Mouse (Mus musculus): ENCODE results near the gene Ppm1l.

Gene Ppm1l

GRCm38 (mm10) chr3:69525072-69525529, 208.4 kb downstream of the Ppm1l start:
- H3K27me3 ChIP-seq (ENCODE audit: control insufficient read depth, insufficient read depth, low read length, poor library complexity, severe bottlenecking) = no peaks in the 10 kb centered on the region
- no peak for DNase-seq (ENCODE audit: low read depth, low spot score)
- no peaks in the 10 kb centered on the region for H3K36me3 ChIP-seq (ENCODE audit: control insufficient read depth, insufficient read depth, low read length, poor library complexity, severe bottlenecking)

GRCm38 (mm10) chr3:69527384-69527783, 210.7 kb downstream of the Ppm1l start:
- Histone ChIP-seq H3K27me3 (ENCODE audit: control insufficient read depth, insufficient read depth, low read length, poor library complexity, severe bottlenecking) (no peaks in the 10 kb centered on the region), H3K36me3 (ENCODE audit: control insufficient read depth, insufficient read depth, low read length, poor library complexity, severe bottlenecking) (no peaks in the 10 kb centered on the region)

GRCm38 (mm10) chr3:69529576-69529975, 212.9 kb downstream of the Ppm1l start:
- Histone ChIP-seq H3K36me3 (ENCODE audit: control insufficient read depth, insufficient read depth, low read length, poor library complexity, severe bottlenecking) (no peaks in the 10 kb centered on the region), H3K27me3 (ENCODE audit: control insufficient read depth, insufficient read depth, low read length, poor library complexity, severe bottlenecking) (no peaks in the 10 kb centered on the region)
- DNase-seq (ENCODE audit: low read depth, low spot score) = no peak

More at GRCm38 (mm10) chr3:69527384-69527783, 210.7 kb downstream of the Ppm1l start:
- no peak for DNase-seq (ENCODE audit: low read depth, low spot score)

- Histone ChIP-seq H3K27me3 (ENCODE audit: control insufficient read depth, insufficient read depth, low read length, poor library complexity, severe bottlenecking) (no peaks in the 10 kb centered on the region), H3K36me3 (ENCODE audit: control insufficient read depth, insufficient read depth, low read length, poor library complexity, severe bottlenecking) (no peaks in the 10 kb centered on the region)
- DNase-seq (ENCODE audit: low read depth, low spot score) = no peak
Observed at GRCm38 (mm10) chr3:69531511-69531910, 214.8 kb downstream of the Ppm1l start.

DNA sequence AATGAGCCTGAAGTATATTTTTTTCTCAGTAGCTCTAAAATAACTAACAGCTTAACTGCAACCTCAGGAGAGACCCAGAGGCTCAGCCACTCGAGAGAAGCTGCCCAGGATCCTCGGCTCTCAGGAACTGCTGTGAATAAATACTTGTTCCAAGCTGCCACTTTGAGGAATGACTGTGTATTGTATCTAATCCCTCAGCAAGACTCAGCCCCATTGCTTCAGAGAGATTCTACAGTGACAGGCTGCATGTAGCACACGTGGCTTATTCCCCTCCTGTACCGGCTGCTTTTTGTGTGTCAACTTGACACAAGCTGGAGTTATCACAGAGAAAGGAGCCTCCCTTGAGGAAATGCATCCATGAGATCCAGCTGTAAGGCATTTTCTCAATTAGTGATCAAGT, 216.0 kb downstream of the Ppm1l start:
- DNase-seq (ENCODE audit: low read depth, low spot score) = no peak
- H3K27me3 ChIP-seq (ENCODE audit: control insufficient read depth, insufficient read depth, low read length, poor library complexity, severe bottlenecking) = no peaks in the 10 kb centered on the region

DNA sequence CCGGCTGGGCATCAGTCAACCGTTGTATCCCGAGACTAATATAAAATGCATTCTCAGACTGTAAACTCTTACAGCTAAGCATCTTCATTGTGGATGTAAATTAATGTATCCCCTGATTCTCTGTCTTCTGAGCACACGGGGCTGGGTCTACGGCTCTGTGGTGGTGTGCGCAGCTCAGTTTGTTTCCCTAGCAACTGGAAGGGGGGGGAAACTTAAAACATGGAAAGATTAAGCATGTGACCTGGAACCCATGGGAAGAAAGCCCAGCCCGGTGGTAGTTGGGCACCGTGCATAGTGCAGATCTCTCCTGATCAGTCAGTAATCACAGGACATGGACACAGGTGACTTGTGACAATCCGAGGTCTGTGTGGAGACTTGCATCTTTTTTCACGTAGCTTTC, 218.8 kb downstream of the Ppm1l start:
- H3K36me3 ChIP-seq (ENCODE audit: control insufficient read depth, insufficient read depth, low read length, poor library complexity, severe bottlenecking) = no peaks in the 10 kb centered on the region
- no peaks in the 10 kb centered on the region for H3K27me3 ChIP-seq (ENCODE audit: control insufficient read depth, insufficient read depth, low read length, poor library complexity, severe bottlenecking)
- no peak for DNase-seq (ENCODE audit: low read depth, low spot score)

More for the DNA sequence above, 216.0 kb downstream of the Ppm1l start:
- H3K36me3 ChIP-seq (ENCODE audit: control insufficient read depth, insufficient read depth, low read length, poor library complexity, severe bottlenecking) = no peaks in the 10 kb centered on the region

DNA sequence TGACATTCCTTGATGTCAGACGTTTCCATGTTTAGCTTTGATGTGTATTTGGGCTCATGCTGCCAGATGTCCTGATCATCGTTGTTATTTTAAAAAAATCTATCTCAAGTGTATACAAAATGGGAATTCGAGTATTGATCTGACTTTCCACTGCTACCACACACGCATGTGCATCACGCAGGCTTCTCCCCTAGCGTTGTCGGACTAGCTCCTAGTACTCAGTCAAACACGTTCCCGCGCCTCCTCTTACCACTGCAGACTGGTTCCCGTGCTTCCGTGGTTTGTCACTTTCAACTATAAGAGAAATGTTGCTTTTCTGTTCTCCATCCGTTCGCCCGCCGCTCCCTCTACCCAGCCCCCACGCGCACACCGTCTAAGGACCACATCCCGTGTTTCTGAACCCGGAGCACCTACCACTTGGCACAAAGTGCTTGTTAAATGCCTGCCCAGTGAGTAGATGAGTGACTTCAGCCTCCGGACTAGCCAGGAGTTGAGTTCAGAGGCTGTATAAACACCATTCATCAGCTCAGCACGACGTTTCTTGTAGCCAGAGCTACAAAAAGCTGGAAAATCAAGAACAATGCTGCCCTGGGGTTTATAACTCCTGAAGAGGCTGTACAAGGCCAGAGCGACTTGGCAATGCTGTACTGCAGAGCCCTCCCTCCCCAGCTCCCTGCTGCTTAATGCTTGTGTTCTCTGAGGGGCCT, 219.4 kb downstream of the Ppm1l start:
- Histone ChIP-seq H3K36me3 (ENCODE audit: control insufficient read depth, insufficient read depth, low read length, poor library complexity, severe bottlenecking) (no peaks in the 10 kb centered on the region), H3K27me3 (ENCODE audit: control insufficient read depth, insufficient read depth, low read length, poor library complexity, severe bottlenecking) (no peaks in the 10 kb centered on the region)
- DNase-seq (ENCODE audit: low read depth, low spot score) = no peak

DNA sequence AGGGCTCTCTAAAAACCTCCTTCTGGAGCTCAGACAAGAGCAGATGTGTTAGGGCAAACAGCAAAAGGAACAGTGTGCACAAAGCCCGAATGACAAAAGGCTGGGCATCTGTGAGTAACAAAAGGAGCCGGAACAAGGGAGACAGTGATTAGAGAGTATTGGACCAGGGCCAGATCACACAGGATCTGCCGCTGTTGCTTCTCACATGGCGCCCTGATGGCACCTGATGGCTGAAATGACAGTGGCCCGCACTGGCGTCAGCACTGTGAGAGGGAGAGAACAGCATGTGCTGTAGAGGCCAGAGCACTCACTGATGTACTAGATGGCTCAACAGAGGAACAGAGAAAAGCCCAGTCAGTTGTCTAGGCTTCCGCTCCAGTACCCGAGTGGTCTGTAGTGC, 226.3 kb downstream of the Ppm1l start:
- DNase-seq (ENCODE audit: low read depth, low spot score) = no peak
- Histone ChIP-seq H3K36me3 (ENCODE audit: control insufficient read depth, insufficient read depth, low read length, poor library complexity, severe bottlenecking) (no peaks in the 10 kb centered on the region), H3K27me3 (ENCODE audit: control insufficient read depth, insufficient read depth, low read length, poor library complexity, severe bottlenecking) (no peaks in the 10 kb centered on the region)

- Histone ChIP-seq H3K27me3 (ENCODE audit: control insufficient read depth, insufficient read depth, low read length, poor library complexity, severe bottlenecking) (no peaks in the 10 kb centered on the region), H3K36me3 (ENCODE audit: control insufficient read depth, insufficient read depth, low read length, poor library complexity, severe bottlenecking) (no peaks in the 10 kb centered on the region)
- DNase-seq (ENCODE audit: low read depth, low spot score) = no peak
Observed at GRCm38 (mm10) chr3:69543730-69544129, 227.1 kb downstream of the Ppm1l start.

DNA sequence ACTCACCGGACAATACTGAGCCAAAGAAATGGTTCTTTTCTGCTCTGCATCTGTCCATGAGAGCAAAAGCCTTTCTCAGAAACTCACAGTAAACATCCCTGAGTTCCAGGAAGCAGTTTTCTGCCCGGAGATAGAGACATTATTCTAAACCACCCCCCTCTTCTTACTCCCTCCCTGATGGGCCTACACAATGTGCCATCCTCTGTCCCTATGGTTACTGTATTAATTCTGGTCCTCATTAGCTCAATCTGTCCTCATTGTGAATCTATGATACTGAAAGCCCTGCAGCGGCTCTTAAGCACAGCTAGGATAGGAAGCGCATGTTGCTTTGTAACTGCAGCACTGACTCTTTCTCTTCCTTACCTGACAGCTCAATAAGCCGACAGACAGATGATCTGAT, 228.4 kb downstream of the Ppm1l start:
- Histone ChIP-seq H3K36me3 (ENCODE audit: control insufficient read depth, insufficient read depth, low read length, poor library complexity, severe bottlenecking) (no peaks in the 10 kb centered on the region), H3K27me3 (ENCODE audit: control insufficient read depth, insufficient read depth, low read length, poor library complexity, severe bottlenecking) (no peaks in the 10 kb centered on the region)
- DNase-seq (ENCODE audit: low read depth, low spot score) = no peak

DNA sequence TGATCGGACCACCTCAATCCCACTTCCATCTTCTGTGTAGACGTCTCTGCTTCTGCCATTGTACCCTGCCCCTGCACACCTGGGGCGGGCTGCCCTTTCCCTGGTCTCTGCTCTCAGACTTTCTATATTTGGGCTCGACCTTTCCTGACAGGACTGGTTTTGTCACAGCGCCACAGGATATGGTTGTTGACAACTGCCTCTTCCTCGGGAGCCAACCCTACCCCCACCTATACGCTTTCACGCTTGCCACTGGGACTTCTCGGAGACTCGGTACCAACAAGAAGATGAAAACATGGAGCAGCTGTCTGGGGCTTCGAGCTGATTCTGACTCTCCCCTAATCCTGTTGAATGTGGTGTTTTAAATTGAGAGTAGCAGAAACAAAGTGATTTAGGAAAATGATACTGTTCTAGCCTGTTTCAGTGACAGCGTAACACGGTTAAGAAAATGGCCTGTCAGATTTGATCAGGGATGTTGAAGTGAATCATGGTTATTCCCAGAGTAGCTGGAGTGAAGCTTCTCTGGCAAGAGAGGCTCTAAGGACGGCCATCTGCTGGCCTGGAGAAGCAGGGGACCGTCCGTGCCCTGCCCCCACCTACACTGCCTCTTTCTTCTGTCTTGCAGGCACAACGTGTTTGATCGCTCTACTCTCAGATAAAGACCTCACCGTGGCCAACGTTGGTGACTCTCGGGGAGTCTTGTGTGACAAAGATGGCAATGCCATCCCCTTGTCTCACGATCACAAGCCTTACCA, 232.2 kb downstream of the Ppm1l start:
- H3K36me3 ChIP-seq (ENCODE audit: control insufficient read depth, insufficient read depth, low read length, poor library complexity, severe bottlenecking) = no peaks in the 10 kb centered on the region; the same call in 1 of the 2 replicates
- no peaks in the 10 kb centered on the region for H3K27me3 ChIP-seq (ENCODE audit: control insufficient read depth, insufficient read depth, low read length, poor library complexity, severe bottlenecking)
- no peak for DNase-seq (ENCODE audit: low read depth, low spot score)

GRCm38 (mm10) chr3:69549602-69550001, 232.9 kb downstream of the Ppm1l start:
- Histone ChIP-seq H3K27me3 (ENCODE audit: control insufficient read depth, insufficient read depth, low read length, poor library complexity, severe bottlenecking) (no peaks in the 10 kb centered on the region), H3K36me3 (ENCODE audit: control insufficient read depth, insufficient read depth, low read length, poor library complexity, severe bottlenecking) (no peaks in the 10 kb centered on the region; the same call in 1 of the 2 replicates)
- no peak for DNase-seq (ENCODE audit: low read depth, low spot score)

DNA sequence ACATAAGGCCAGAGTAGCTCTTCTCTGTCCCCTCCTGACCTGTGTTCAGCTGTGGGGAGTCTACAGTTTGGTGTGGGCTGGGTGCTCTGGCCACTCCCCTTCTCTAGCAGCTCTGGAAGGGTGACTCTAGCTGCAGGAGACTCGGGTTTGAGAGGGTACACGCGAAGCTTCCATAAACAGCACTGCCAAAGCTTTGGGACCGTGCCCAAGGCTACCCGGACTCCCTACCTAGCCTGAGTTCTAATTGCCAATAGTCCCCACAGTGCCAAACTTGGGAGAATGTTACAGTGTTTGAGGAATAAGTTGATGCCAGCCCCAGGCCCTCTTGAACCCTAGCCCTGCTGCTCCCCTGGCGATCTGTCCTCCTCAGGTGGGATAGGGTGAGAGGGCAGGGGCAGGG, 238.8 kb downstream of the Ppm1l start:
- no peaks in the 10 kb centered on the region for H3K27me3 ChIP-seq (ENCODE audit: control insufficient read depth, insufficient read depth, low read length, poor library complexity, severe bottlenecking)
- H3K36me3 ChIP-seq (ENCODE audit: control insufficient read depth, insufficient read depth, low read length, poor library complexity, severe bottlenecking) = no peaks in the 10 kb centered on the region; the same call in 1 of the 2 replicates
- no peak for DNase-seq (ENCODE audit: low read depth, low spot score)

GRCm38 (mm10) chr3:69556092-69556778, 239.6 kb downstream of the Ppm1l start:
- Histone ChIP-seq H3K36me3 (ENCODE audit: control insufficient read depth, insufficient read depth, low read length, poor library complexity, severe bottlenecking) (no peaks in the 10 kb centered on the region; the same call in 1 of the 2 replicates), H3K27me3 (ENCODE audit: control insufficient read depth, insufficient read depth, low read length, poor library complexity, severe bottlenecking) (no peaks in the 10 kb centered on the region)
- DNase-seq (ENCODE audit: low read depth, low spot score) = no peak

All from splenic B cell, adult 2 months (primary cell).